Mouse (Mus musculus) heart, embryonic 15.5 days (tissue): ENCODE measurements around the gene Hsd17b13. TPM values are rescaled to one million over a fixed set of nuclear protein-coding genes. Genes with fewer than 3 reads are reported as not detected.

Experiments used
- ATAC-seq: fragments of 200-750 bp; cut with Nextera tagmentation; replicated peaks from 2 replicates; pipeline ENCODE4 v1.8.0; 2017; ENCODE audit warnings: low read depth, moderate TSS enrichment; ENCODE audit not compliant: insufficient number of reproducible peaks, insufficient read depth, low FRiP score
- H3K27ac ChIP-seq: fragments of 300-500 bp; sonication (generic); 2 replicates; pipeline ENCODE4 v1.5.1; 2015; ENCODE audit warnings: mild to moderate bottlenecking, inconsistent platforms
- H3K27me3 ChIP-seq: fragments of 300-500 bp; sonication (generic); 2 replicates; pipeline ENCODE4 v1.6.1; 2015; ENCODE audit warnings: inconsistent platforms
- H3K36me3 ChIP-seq: fragments of 300-500 bp; sonication (generic); 2 replicates; pipeline ENCODE4 v1.6.1; 2015; ENCODE audit warnings: mild to moderate bottlenecking, inconsistent platforms
- H3K4me1 ChIP-seq: fragments of 300-500 bp; sonication (generic); replicated peaks from 2 replicates; pipeline ENCODE4 v1.6.1; 2015; ENCODE audit warnings: inconsistent platforms
- H3K4me2 ChIP-seq: fragments of 300-500 bp; sonication (generic); 2 replicates; pipeline ENCODE4 v1.6.1; 2015; ENCODE audit warnings: inconsistent platforms, mild to moderate bottlenecking, moderate library complexity
- H3K4me3 ChIP-seq: fragments of 300-500 bp; sonication (generic); 2 replicates; pipeline ENCODE4 v1.5.1; 2015; ENCODE audit warnings: mild to moderate bottlenecking, inconsistent platforms
- H3K9ac ChIP-seq: fragments of 300-500 bp; sonication (generic); 2 replicates; pipeline ENCODE4 v1.6.1; 2015; ENCODE audit warnings: mild to moderate bottlenecking, inconsistent platforms
- H3K9me3 ChIP-seq: fragments of 300-500 bp; sonication (generic); replicated peaks from 2 replicates; pipeline ENCODE4 v1.6.1; 2016; ENCODE audit warnings: inconsistent platforms
- WGBS: fragments of 180-500 bp; shearing (Covaris S2); methylation state at CpG from one replicate; pipeline ENCODE4 v1.1.7; 2015; ENCODE audit warnings: mixed read lengths; 5-methylcytosine and 5-hydroxymethylcytosine counted together
- polyA plus RNA-seq: library from polyadenylated mRNA; unstranded; fragments of >200 nt; fragmentation: Nextera tagmentation; extraction: Ambion mirVana; gene quantifications from 2 replicates; pipeline ENCODE4 v1.2.1, GENCODE M21; 2015

Hsd17b13 gene
- polyA plus RNA-seq, 1 experiment from 2014 or later: not detected

GRCm38 (mm10) chr5:104006811-104007210, 29.6 kb upstream of the Hsd17b13 start:
- H3K4me2 ChIP-seq: no peak overlapping the region
- no peaks in the 10 kb centered on the region for H3K27me3 ChIP-seq
- H3K9ac ChIP-seq: no peak overlapping the region
- H3K4me1 ChIP-seq: no peaks in the 10 kb centered on the region
- H3K36me3 ChIP-seq: peaks cover 25% of the 10 kb centered on the region; the same call in 1 of the 2 replicates
- no peak overlapping the region for H3K27ac ChIP-seq
- 78% methylated on average over 3 of the region's 3 CpGs for WGBS
- H3K4me3 ChIP-seq: no peak overlapping the region
- ATAC-seq: no peak
- H3K9me3 ChIP-seq: no peaks in the 10 kb centered on the region

GRCm38 (mm10) chr5:104003955-104004354, 26.7 kb upstream of the Hsd17b13 start:
- no peak overlapping the region for H3K9ac ChIP-seq
- H3K36me3 ChIP-seq: peaks cover 20% of the 10 kb centered on the region; the same call in 1 of the 2 replicates
- H3K4me2 ChIP-seq: no peak overlapping the region
- no peaks in the 10 kb centered on the region for H3K27me3 ChIP-seq
- H3K4me1 ChIP-seq: peaks cover 7% of the 10 kb centered on the region
- H3K9me3 ChIP-seq: no peaks in the 10 kb centered on the region
- H3K4me3 ChIP-seq: no peak overlapping the region
- H3K27ac ChIP-seq: no peak overlapping the region
- WGBS: 81% methylated on average over 2 of the region's 2 CpGs
- no peak for ATAC-seq

GRCm38 (mm10) chr5:104003256-104003931, 26.2 kb upstream of the Hsd17b13 start:
- 51% methylated on average over 15 of the region's 15 CpGs for WGBS
- ATAC-seq: no peak
- Histone ChIP-seq H3K36me3 (peaks cover 20% of the 10 kb centered on the region; the same call in 1 of the 2 replicates), H3K4me1 (peaks cover 9% of the 10 kb centered on the region), H3K9me3 (no peaks in the 10 kb centered on the region), H3K4me3 (no peak overlapping the region), H3K4me2 (no peak overlapping the region), H3K27ac (no peak overlapping the region), H3K9ac (no peak overlapping the region), H3K27me3 (no peaks in the 10 kb centered on the region)

- no peak for ATAC-seq
- Histone ChIP-seq H3K36me3 (peaks cover 20% of the 10 kb centered on the region; the same call in 1 of the 2 replicates), H3K27me3 (no peaks in the 10 kb centered on the region), H3K4me3 (no peak overlapping the region), H3K27ac (no peak overlapping the region), H3K4me1 (peaks cover 9% of the 10 kb centered on the region), H3K9me3 (no peaks in the 10 kb centered on the region), H3K4me2 (no peak overlapping the region), H3K9ac (no peak overlapping the region)
- WGBS: 53% methylated on average over 18 of the region's 18 CpGs
Measured at GRCm38 (mm10) chr5:104002549-104003255, 25.5 kb upstream of the Hsd17b13 start.

GRCm38 (mm10) chr5:103999738-104000137, 22.5 kb upstream of the Hsd17b13 start:
- Histone ChIP-seq H3K36me3 (0 out of 2 replicates have a peak, but pooled peaks cover 9% of the 10 kb centered on the region), H3K9ac (no peak overlapping the region), H3K4me1 (peaks cover 9% of the 10 kb centered on the region), H3K4me2 (no peak overlapping the region), H3K27ac (peak overlapping the region; percentile 49; the same call in 1 of the 2 replicates), H3K4me3 (no peak overlapping the region), H3K27me3 (no peaks in the 10 kb centered on the region), H3K9me3 (no peaks in the 10 kb centered on the region)
- 3% methylated on average over 5 of the region's 5 CpGs for WGBS
- no peak; the same call in 1 of the 2 replicates for ATAC-seq

GRCm38 (mm10) chr5:103998739-103999138, 21.5 kb upstream of the Hsd17b13 start:
- no peak for ATAC-seq
- Histone ChIP-seq H3K4me3 (no peak overlapping the region), H3K9ac (no peak overlapping the region), H3K9me3 (no peaks in the 10 kb centered on the region), H3K4me1 (peaks cover 9% of the 10 kb centered on the region), H3K36me3 (0 out of 2 replicates have a peak, but pooled peaks cover 9% of the 10 kb centered on the region), H3K27me3 (no peaks in the 10 kb centered on the region), H3K27ac (peak overlapping the region; percentile 49; the same call in 1 of the 2 replicates), H3K4me2 (no peak overlapping the region)
- WGBS: 38% methylated on average over 5 of the region's 5 CpGs

GRCm38 (mm10) chr5:103995181-103995580, 18.0 kb upstream of the Hsd17b13 start:
- Histone ChIP-seq H3K9ac (no peak overlapping the region), H3K27me3 (no peaks in the 10 kb centered on the region), H3K4me2 (no peak overlapping the region), H3K27ac (no peak overlapping the region), H3K9me3 (no peaks in the 10 kb centered on the region), H3K36me3 (no peaks in the 10 kb centered on the region), H3K4me3 (no peak overlapping the region), H3K4me1 (peaks cover 9% of the 10 kb centered on the region)
- WGBS: 48% methylated on average over 3 of the region's 3 CpGs
- no peak for ATAC-seq

GRCm38 (mm10) chr5:103994669-103995068, 17.5 kb upstream of the Hsd17b13 start:
- Histone ChIP-seq H3K4me2 (no peak overlapping the region), H3K9me3 (no peaks in the 10 kb centered on the region), H3K4me3 (no peak overlapping the region), H3K27ac (no peak overlapping the region), H3K27me3 (no peaks in the 10 kb centered on the region), H3K4me1 (peaks cover 9% of the 10 kb centered on the region), H3K9ac (no peak overlapping the region), H3K36me3 (peaks cover 3% of the 10 kb centered on the region)
- 66% methylated on average over 4 of the region's 4 CpGs for WGBS
- no peak for ATAC-seq

GRCm38 (mm10) chr5:103993601-103994000, 16.4 kb upstream of the Hsd17b13 start:
- H3K9ac ChIP-seq: no peak overlapping the region
- no peaks in the 10 kb centered on the region for H3K4me1 ChIP-seq
- no peak for ATAC-seq
- WGBS: 80% methylated on average over 1 of the region's 1 CpGs
- no peaks in the 10 kb centered on the region for H3K27me3 ChIP-seq
- H3K27ac ChIP-seq: no peak overlapping the region
- H3K4me3 ChIP-seq: no peak overlapping the region
- peaks cover 4% of the 10 kb centered on the region for H3K36me3 ChIP-seq
- no peaks in the 10 kb centered on the region for H3K9me3 ChIP-seq
- no peak overlapping the region for H3K4me2 ChIP-seq

GRCm38 (mm10) chr5:103992831-103993230, 15.6 kb upstream of the Hsd17b13 start:
- Histone ChIP-seq H3K9me3 (no peaks in the 10 kb centered on the region), H3K36me3 (peaks cover 4% of the 10 kb centered on the region), H3K27me3 (no peaks in the 10 kb centered on the region), H3K4me2 (no peak overlapping the region), H3K9ac (no peak overlapping the region), H3K4me3 (no peak overlapping the region), H3K4me1 (no peaks in the 10 kb centered on the region), H3K27ac (no peak overlapping the region)
- 89% methylated on average over 9 of the region's 9 CpGs for WGBS
- ATAC-seq: no peak

- H3K27me3 ChIP-seq: no peaks in the 10 kb centered on the region
- H3K9ac ChIP-seq: no peak overlapping the region
- no peak overlapping the region for H3K4me3 ChIP-seq
- ATAC-seq: no peak
- H3K9me3 ChIP-seq: no peaks in the 10 kb centered on the region
- H3K27ac ChIP-seq: no peak overlapping the region
- no peak overlapping the region for H3K4me2 ChIP-seq
- H3K36me3 ChIP-seq: no peaks in the 10 kb centered on the region
- no peaks in the 10 kb centered on the region for H3K4me1 ChIP-seq
- 76% methylated on average over 9 of the region's 9 CpGs for WGBS
Measured at GRCm38 (mm10) chr5:103980705-103981560, 3.7 kb upstream of the Hsd17b13 start.
